Mouse (Mus musculus) MEL (cell line): Measurements from ENCODE around the gene Zdhhc13. TPM values are rescaled to one million over a fixed set of nuclear protein-coding genes. Genes with fewer than 3 reads are reported as not detected.

Source experiments
- DNase-seq: peaks from one replicate; pipeline ENCODE4 v3.0.0; 2011; ENCODE audit warnings: low read depth, low spot score
- H3K27ac ChIP-seq: 2 replicates; pipeline ENCODE4 v1.5.1; 2012; ENCODE audit warnings: low read depth, mild to moderate bottlenecking, control low read depth, low read length, moderate library complexity; ENCODE audit not compliant: control insufficient read depth
- H3K27me3 ChIP-seq, 2 experiments: fragments of 150-350 bp in 1 of 2; sonication (generic) in 1 of 2; 2 replicates each; pipeline ENCODE4 v1.6.1; 2012; ENCODE audit warnings: low read length in 2 of 2, mild to moderate bottlenecking in 2 of 2, improper control_type of control experiment in 1 of 2, moderate library complexity in 1 of 2; ENCODE audit not compliant: insufficient read depth in 2 of 2, control insufficient read depth in 1 of 2
- H3K36me3 ChIP-seq, 2 experiments: 2 replicates each; pipeline ENCODE4 v1.6.1; 2012 to 2014; ENCODE audit warnings: low read length in 2 of 2, improper control_type of control experiment in 1 of 2, inconsistent platforms in 1 of 2, mild to moderate bottlenecking in 1 of 2; ENCODE audit not compliant: insufficient read depth in 2 of 2, control insufficient read depth in 1 of 2
- H3K4me1 ChIP-seq, 2 experiments: fragments of 150-350 bp in 1 of 2; sonication (generic) in 1 of 2; 2 replicates each; pipeline ENCODE4 v1.6.1; 2012; ENCODE audit warnings: low read length in 2 of 2, improper control_type of control experiment in 1 of 2, mild to moderate bottlenecking in 1 of 2; ENCODE audit not compliant: insufficient read depth in 2 of 2, control insufficient read depth in 1 of 2
- H3K4me3 ChIP-seq, 2 experiments: fragments of 150-350 bp in 1 of 2; sonication (generic) in 1 of 2; 2 replicates each; pipeline ENCODE4 v1.5.1; 2012; ENCODE audit warnings: low read depth in 2 of 2, low read length in 2 of 2, mild to moderate bottlenecking in 2 of 2, moderate library complexity in 2 of 2, control low read depth in 1 of 2, improper control_type of control experiment in 1 of 2; ENCODE audit not compliant: control insufficient read depth in 1 of 2, insufficient read depth in 1 of 2
- H3K79me2 ChIP-seq: 2 replicates; pipeline ENCODE4 v1.6.1; 2012; ENCODE audit warnings: mild to moderate bottlenecking, low read length, moderate library complexity; ENCODE audit not compliant: control insufficient read depth, poor library complexity, insufficient read depth
- H3K9ac ChIP-seq: 2 replicates; pipeline ENCODE4 v1.6.1; 2012; ENCODE audit warnings: low read depth, mild to moderate bottlenecking, control low read depth, low read length, moderate library complexity; ENCODE audit not compliant: control insufficient read depth, poor library complexity, severe bottlenecking
- H3K9me3 ChIP-seq: fragments of 150-350 bp; sonication (generic); replicated peaks from 2 replicates; pipeline ENCODE4 v1.6.1; 2012; ENCODE audit warnings: mild to moderate bottlenecking, low read length, improper control_type of control experiment, moderate library complexity; ENCODE audit not compliant: insufficient read depth
- CHD1 ChIP-seq: IDR thresholded peaks from 2 replicates; pipeline ENCODE4 v1.6.1; 2012; ENCODE audit warnings: low read depth, mild to moderate bottlenecking, inconsistent platforms, low read length, improper control_type of control experiment
- CHD2 ChIP-seq: IDR thresholded peaks from 2 replicates; pipeline ENCODE4 v1.6.1; 2011; ENCODE audit warnings: low read length, improper control_type of control experiment
- E2F4 ChIP-seq: IDR thresholded peaks from 2 replicates; pipeline ENCODE4 v1.6.1; 2011; ENCODE audit warnings: low read depth, low read length, improper control_type of control experiment, borderline replicate concordance
- ELF1 ChIP-seq: IDR thresholded peaks from 2 replicates; pipeline ENCODE4 v1.6.1; 2014; ENCODE audit warnings: low read depth, mild to moderate bottlenecking, inconsistent platforms, low read length, improper control_type of control experiment, moderate library complexity
- EP300 ChIP-seq, 2 experiments: IDR thresholded peaks; 2 replicates each; pipeline ENCODE4 v1.6.1; 2011; ENCODE audit warnings: improper control_type of control experiment in 2 of 2, low read length in 2 of 2, low read depth in 1 of 2, mild to moderate bottlenecking in 1 of 2
- GATA1 ChIP-seq: IDR thresholded peaks from 2 replicates; pipeline ENCODE4 v1.6.1; 2011; ENCODE audit warnings: low read depth, low read length, improper control_type of control experiment
- HCFC1 ChIP-seq: IDR thresholded peaks from 2 replicates; pipeline ENCODE4 v1.6.1; 2012; ENCODE audit warnings: low read depth, mild to moderate bottlenecking, inconsistent platforms, low read length, improper control_type of control experiment, moderate library complexity
- JUND ChIP-seq: IDR thresholded peaks from 2 replicates; pipeline ENCODE4 v1.6.1; 2011; ENCODE audit warnings: low read depth, mild to moderate bottlenecking, improper control_type of control experiment, low read length
- KAT2A ChIP-seq: conservative IDR thresholded peaks from 2 replicates; pipeline ENCODE4 v1.6.1; 2012; ENCODE audit warnings: low read depth, low read length, improper control_type of control experiment, inconsistent platforms
- MAX ChIP-seq: IDR thresholded peaks from 2 replicates; pipeline ENCODE4 v1.6.1; 2011; ENCODE audit warnings: low read length, improper control_type of control experiment
- MAZ ChIP-seq: IDR thresholded peaks from 2 replicates; pipeline ENCODE4 v1.6.1; 2012; ENCODE audit warnings: low read depth, mild to moderate bottlenecking, inconsistent platforms, low read length, improper control_type of control experiment
- MYB ChIP-seq: IDR thresholded peaks from 2 replicates; pipeline ENCODE4 v1.6.1; 2011; ENCODE audit warnings: mild to moderate bottlenecking, low read depth, low read length, improper control_type of control experiment
- MYC ChIP-seq: IDR thresholded peaks from 2 replicates; pipeline ENCODE4 v1.6.1; 2011; ENCODE audit warnings: low read depth, mild to moderate bottlenecking, low read length, improper control_type of control experiment, moderate library complexity
- NELFE ChIP-seq: IDR thresholded peaks from 2 replicates; pipeline ENCODE4 v1.6.1; 2011; ENCODE audit warnings: low read depth, low read length, improper control_type of control experiment
- POLR2A ChIP-seq, 2 experiments: IDR thresholded peaks; 2 replicates each; pipeline ENCODE4 v1.6.1; 2011 to 2012; ENCODE audit warnings: low read length in 2 of 2, mild to moderate bottlenecking in 2 of 2, control low read depth in 1 of 2, improper control_type of control experiment in 1 of 2, low read depth in 1 of 2, moderate library complexity in 1 of 2; ENCODE audit not compliant: control insufficient read depth in 1 of 2, insufficient read depth in 1 of 2, poor library complexity in 1 of 2
- RAD21 ChIP-seq: IDR thresholded peaks from 2 replicates; pipeline ENCODE4 v1.6.1; 2011; ENCODE audit warnings: mild to moderate bottlenecking, low read depth, low read length, improper control_type of control experiment
- RCOR1 ChIP-seq: IDR thresholded peaks from 2 replicates; pipeline ENCODE4 v1.6.1; 2012; ENCODE audit warnings: low read depth, mild to moderate bottlenecking, inconsistent platforms, low read length, improper control_type of control experiment
- TAL1 ChIP-seq: IDR thresholded peaks from 2 replicates; pipeline ENCODE4 v1.6.1; 2012; ENCODE audit warnings: mild to moderate bottlenecking, inconsistent platforms, low read length, moderate library complexity, mixed read lengths
- TBP ChIP-seq: IDR thresholded peaks from 2 replicates; pipeline ENCODE4 v1.8.0; 2011; ENCODE audit warnings: low read depth, low read length, improper control_type of control experiment
- TCF12 ChIP-seq: IDR thresholded peaks from 2 replicates; pipeline ENCODE4 v1.6.1; 2014; ENCODE audit warnings: low read depth, mild to moderate bottlenecking, inconsistent platforms, low read length, improper control_type of control experiment, moderate library complexity
- USF1 ChIP-seq: IDR thresholded peaks from 2 replicates; pipeline ENCODE4 v1.6.1; 2014; ENCODE audit warnings: low read depth, mild to moderate bottlenecking, inconsistent platforms, low read length, improper control_type of control experiment, moderate library complexity
- USF2 ChIP-seq, 2 experiments: IDR thresholded peaks; 2 replicates each; pipeline ENCODE4 v1.6.1; 2011 to 2012; ENCODE audit warnings: improper control_type of control experiment in 2 of 2, low read length in 2 of 2, borderline replicate concordance in 1 of 2, inconsistent platforms in 1 of 2, low read depth in 1 of 2, mild to moderate bottlenecking in 1 of 2; ENCODE audit not compliant: insufficient read depth in 1 of 2
- ZC3H11A ChIP-seq: IDR thresholded peaks from 2 replicates; pipeline ENCODE4 v1.6.1; 2012; ENCODE audit warnings: low read depth, mild to moderate bottlenecking, inconsistent platforms, low read length, improper control_type of control experiment
- ZKSCAN1 ChIP-seq: IDR thresholded peaks from 2 replicates; pipeline ENCODE4 v1.6.1; 2012; ENCODE audit warnings: low read depth, mild to moderate bottlenecking, inconsistent platforms, low read length, improper control_type of control experiment, moderate library complexity
- ZNF384 ChIP-seq: IDR thresholded peaks from 2 replicates; pipeline ENCODE4 v1.6.1; 2012; ENCODE audit warnings: low read depth, mild to moderate bottlenecking, inconsistent platforms, low read length, improper control_type of control experiment
- polyA plus RNA-seq, 2 experiments: library from polyadenylated mRNA; stranded (reverse) in 1 of 2; unstranded in 1 of 2; fragments of >175 nt in 1 of 2; fragments of >200 nt in 1 of 2; gene quantifications; 2 replicates each; pipeline versions ENCODE4 v1.2.1 to v1.2.4; 2012; ENCODE audit warnings: low replicate concordance in 2 of 2, low read depth in 1 of 2; ENCODE audit not compliant: insufficient read length in 2 of 2, insufficient read depth in 1 of 2, missing spikeins in 1 of 2
- total RNA-seq: library from RNA; depleted of rRNA; stranded (reverse); fragments of 300-350 nt; gene quantifications from 2 replicates; pipeline ENCODE4 v1.2.3, GENCODE M21; 2012

Zdhhc13 gene
- total and polyA plus RNA-seq, 3 experiments = 32.8 to 46.1 TPM; not detected in 1

DNA sequence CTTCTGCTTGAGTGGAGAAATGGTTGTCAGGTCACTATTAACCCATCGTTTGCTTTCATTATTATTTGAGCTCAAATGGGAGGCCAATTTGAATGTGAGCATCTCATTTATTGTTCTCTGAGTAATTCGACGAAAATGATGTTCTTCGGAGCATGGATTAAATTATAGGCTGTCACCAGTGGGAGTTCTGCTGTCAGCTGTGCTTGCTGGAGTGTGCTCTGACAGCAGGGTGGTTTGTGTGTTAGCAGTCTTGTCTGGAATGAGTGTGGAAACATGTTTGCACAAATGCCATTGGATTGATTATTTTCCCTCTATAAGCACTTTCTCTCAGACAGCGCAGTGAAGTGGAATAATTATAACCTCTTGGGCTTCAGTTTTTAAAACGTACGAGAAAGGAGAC, 14.6 kb downstream of the Zdhhc13 start:
- no peaks in the 10 kb centered on the region for H3K4me1 ChIP-seq
- no peak for DNase-seq
- H3K9ac ChIP-seq = no peak overlapping the region
- TF ChIP-seq KAT2A (no peak), RAD21 (no peak), ZC3H11A (no peak), MAZ (no peak), CHD2 (no peak), CHD1 (no peak), ZNF384 (no peak), USF2 (IDR thresholded peaks at IDR 0.05; ENCODE audit: borderline replicate concordance in 1 of 2, insufficient read depth in 1 of 2, low read depth in 1 of 2, low read length in 2 of 2) (no peak), E2F4 (no peak), ELF1 (no peak), USF1 (no peak), ZKSCAN1 (no peak), TCF12 (no peak), HCFC1 (no peak), POLR2A (IDR thresholded peaks at IDR 0.05; ENCODE audit: control insufficient read depth in 1 of 2, insufficient read depth in 1 of 2, low read depth in 1 of 2, low read length in 2 of 2, poor library complexity in 1 of 2) (no peak), TAL1 (no peak), MAX (no peak), TBP (no peak), JUND (no peak)
- no peaks in the 10 kb centered on the region for H3K9me3 ChIP-seq
- no peaks in the 10 kb centered on the region for H3K79me2 ChIP-seq
- H3K27me3 ChIP-seq = no peaks in the 10 kb centered on the region
- H3K4me3 ChIP-seq = no peak overlapping the region
- H3K36me3 ChIP-seq = peaks cover 0 to 51% of the 10 kb centered on the region in 2 experiments; a peak in 2 of 4 replicates
- H3K27ac ChIP-seq = no peak overlapping the region

DNA sequence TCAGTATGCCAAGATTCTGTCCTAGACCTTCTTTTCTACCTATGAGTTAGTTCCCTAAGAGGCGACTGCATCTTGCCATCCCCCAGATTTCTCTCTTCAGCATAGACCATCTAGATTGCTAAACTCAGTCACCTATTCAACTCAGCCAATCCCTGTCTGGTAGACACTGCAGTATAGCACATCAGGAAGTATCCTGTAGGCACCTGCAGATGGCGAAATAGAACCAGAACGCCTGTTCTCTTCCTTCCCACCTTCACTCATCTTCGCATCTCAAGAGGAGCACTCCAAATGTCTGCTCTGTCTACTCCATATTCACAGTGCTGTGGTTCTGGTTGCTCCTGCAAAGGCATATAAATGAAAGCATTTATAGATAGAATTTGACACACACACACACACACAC, 17.8 kb downstream of the Zdhhc13 start:
- no peak overlapping the region for H3K27ac ChIP-seq
- no peak overlapping the region for H3K9ac ChIP-seq
- no peaks in the 10 kb centered on the region for H3K27me3 ChIP-seq
- H3K36me3 ChIP-seq = peaks cover 0 to 42% of the 10 kb centered on the region in 2 experiments; a peak in 2 of 4 replicates
- H3K79me2 ChIP-seq = no peaks in the 10 kb centered on the region
- TF ChIP-seq CHD1 (no peak), MYC (no peak), GATA1 (no peak), RCOR1 (no peak), MYB (no peak), ZNF384 (no peak), E2F4 (no peak), EP300 (IDR thresholded peaks at IDR 0.05; ENCODE audit: low read depth in 1 of 2, low read length in 2 of 2) (no peak), NELFE (no peak), MAZ (no peak), ZKSCAN1 (no peak)
- TF ChIP-seq, all 39 proteins: peak for 0
- H3K4me3 ChIP-seq = no peak overlapping the region
- H3K4me1 ChIP-seq = no peaks in the 10 kb centered on the region
- no peak for DNase-seq
- no peaks in the 10 kb centered on the region for H3K9me3 ChIP-seq
